ENCODE assay signal across 25 mouse cellular contexts in genomic region chr12:107322861-107323260, GRCm38 (mm10).
DNase-seq lines count a peak whose midpoint lies in the region; ATAC-seq and TF ChIP-seq lines count a peak whose summit lies in the region.
"Had no signal": no experiment of that assay in that cellular context is flagged by ENCODE, and none has a peak within 500 bp of the region (broad histone marks: within the 10 kb centered on the region; RNA-seq: fewer than 3 reads in every experiment).

No protein-coding gene starts in this region.

- H3K9me3 ChIP-seq in hindbrain, embryonic 10.5 days, result peaks cover 4% of the 10 kb centered on the region; the same call in 1 of the 2 replicates
- H3K9me3 ChIP-seq in hindbrain, postnatal 0 days (ENCODE audit: low read length), result no peaks in the 10 kb centered on the region
- H3K9me3 ChIP-seq: embryonic facial prominence, embryonic 13.5 days; forebrain, embryonic 12.5 days; heart, embryonic 10.5 days; intestine, embryonic 15.5 days had no signal

- H3K36me3 ChIP-seq in hindbrain, embryonic 10.5 days, result no peaks in the 10 kb centered on the region
- no peaks in the 10 kb centered on the region for H3K36me3 ChIP-seq in hindbrain, postnatal 0 days (ENCODE audit: insufficient read depth, low read length)
- H3K36me3 ChIP-seq: embryonic facial prominence, embryonic 13.5 days; forebrain, embryonic 12.5 days; G1E; heart, embryonic 10.5 days; hindbrain, embryonic 13.5 days; intestine, embryonic 15.5 days had no signal

- no peak overlapping the region for H3K4me2 ChIP-seq in hindbrain, postnatal 0 days (ENCODE audit: low read depth, low read length)
- H3K4me2 ChIP-seq: embryonic facial prominence, embryonic 13.5 days; forebrain, embryonic 12.5 days; hindbrain, embryonic 13.5 days; intestine, embryonic 15.5 days had no signal

- 39% methylated on average over 7 of the region's 7 CpGs for WGBS in hindbrain, embryonic 10.5 days
- 32% methylated on average over 7 of the region's 7 CpGs for WGBS in hindbrain, postnatal 0 days

- H3K27me3 ChIP-seq in hindbrain, embryonic 10.5 days (ENCODE audit: insufficient read depth, poor library complexity, severe bottlenecking), result peaks cover 7% of the 10 kb centered on the region; the same call in 1 of the 2 replicates
- no peaks in the 10 kb centered on the region for H3K27me3 ChIP-seq in hindbrain, postnatal 0 days (ENCODE audit: insufficient read depth, low read length)
- H3K27me3 ChIP-seq: forebrain, embryonic 12.5 days; hindbrain, embryonic 13.5 days; intestine, embryonic 15.5 days had no signal

- H3K4me1 ChIP-seq in hindbrain, embryonic 10.5 days (replicated peaks), result peaks cover 22% of the 10 kb centered on the region
- no peaks in the 10 kb centered on the region for H3K4me1 ChIP-seq in hindbrain, postnatal 0 days (ENCODE audit: insufficient read depth, low read length)
- H3K4me1 ChIP-seq: embryonic facial prominence, embryonic 13.5 days; forebrain, embryonic 12.5 days; heart, embryonic 10.5 days; intestine, embryonic 15.5 days had no signal

- no peak overlapping the region for H3K9ac ChIP-seq in hindbrain, postnatal 0 days (replicated peaks; ENCODE audit: low read length)
- H3K9ac ChIP-seq: embryonic facial prominence, embryonic 13.5 days; forebrain, embryonic 12.5 days; forebrain, postnatal 0 days; hindbrain, embryonic 13.5 days; intestine, embryonic 15.5 days had no signal

- H3K27ac ChIP-seq in hindbrain, embryonic 10.5 days, result peak overlapping the region; percentile 56; the same call in 1 of the 2 replicates
- no peak overlapping the region for H3K27ac ChIP-seq in hindbrain, postnatal 0 days
- H3K27ac ChIP-seq: embryonic facial prominence, embryonic 13.5 days; forebrain, embryonic 12.5 days; gastrocnemius, adult 2 months; heart, embryonic 10.5 days; hindbrain, embryonic 13.5 days; intestine, embryonic 15.5 days had no signal

- ATAC-seq in hindbrain, postnatal 0 days, result no peak
- ATAC-seq: CD4-positive, CD25-positive, alpha-beta regulatory T cell, adult 4 months; forebrain, postnatal 0 days; intestine, embryonic 15.5 days had no signal

- peak; percentile 8 to 37 for DNase-seq in adrenal gland, adult (ENCODE audit: inconsistent age in 2 of 2, low spot score in 1 of 2)
- no peak for DNase-seq in adrenal gland, postnatal 25 days
- peak; percentile 29 for DNase-seq in hindbrain, embryonic 10.5 days (ENCODE audit: low spot score)
- no peak for DNase-seq in hindbrain, postnatal 0 days (ENCODE audit: low spot score)
- peak; percentile 2 to 35 for DNase-seq in adrenal gland, postnatal 36 days
- DNase-seq in embryo, embryonic 9.5 days (ENCODE audit: extremely low spot score), result peak; percentile 10
- no peak for DNase-seq in urinary bladder, postnatal 4 days (ENCODE audit: low spot score in 2 of 2)
- no peak for DNase-seq in natural killer cell, adult 2 months (ENCODE audit: low spot score in 2 of 2)
- DNase-seq: B cell, adult 2 months; cerebellum, adult 18-20 months; cerebellum, adult 9-11 months; cerebellum, postnatal 36 days; forebrain, postnatal 0 days; gastrocnemius, adult 2 months; gastrocnemius, postnatal 25 days; heart, postnatal 10 days; heart, postnatal 4 days; kidney, adult 18-20 months had no signal

- H3K4me3 ChIP-seq in hindbrain, embryonic 10.5 days, result no peak overlapping the region
- no peak overlapping the region for H3K4me3 ChIP-seq in hindbrain, postnatal 0 days (ENCODE audit: low read length)
- H3K4me3 ChIP-seq: embryonic facial prominence, embryonic 13.5 days; forebrain, embryonic 12.5 days; gastrocnemius, adult 2 months; heart, embryonic 10.5 days; hindbrain, embryonic 13.5 days; intestine, embryonic 15.5 days had no signal

- no peak for TF ChIP-seq CTCF in hindbrain, postnatal 0 days (IDR thresholded peaks at IDR 0.05; ENCODE audit: low read depth)

Comparison
In these comparisons a context has a peak if more than half of its experiments do, and no peak if none do; other contexts are left out.
1. DNase-seq: peak in adrenal gland, adult (2 of 2), hindbrain, embryonic 10.5 days (single experiment), adrenal gland, postnatal 36 days (2 of 2) and embryo, embryonic 9.5 days (single experiment); none in adrenal gland, postnatal 25 days (single experiment), hindbrain, postnatal 0 days (single experiment), urinary bladder, postnatal 4 days (0 of 2) and natural killer cell, adult 2 months (0 of 2).